Comparison of ENCODE assay signal across 8 mouse cellular contexts in the genomic region with DNA sequence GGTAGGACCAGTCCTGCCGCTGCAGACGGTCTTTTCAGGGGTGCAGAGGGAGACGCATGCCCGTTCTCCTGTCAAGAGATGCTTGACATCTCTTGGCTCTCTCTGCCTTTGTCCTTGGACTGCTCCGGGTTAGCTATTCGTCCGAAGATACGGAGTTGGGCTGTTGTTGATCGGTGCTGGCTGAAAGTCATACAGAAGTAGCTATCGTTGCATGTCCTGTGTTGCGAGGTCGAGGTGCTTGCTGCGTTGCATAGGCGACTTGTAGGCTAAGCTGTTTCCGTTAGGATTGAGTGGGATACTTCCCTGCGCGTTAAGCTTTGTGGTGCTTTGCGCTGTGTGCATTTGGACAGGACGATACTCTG. TPM values are rescaled to one million over a fixed set of nuclear protein-coding genes. Genes with fewer than 3 reads are reported as not detected.
DNase-seq lines count a peak whose midpoint lies in the region; ATAC-seq and TF ChIP-seq lines count a peak whose summit lies in the region.

No protein-coding gene starts in this region.

- no peaks in the 10 kb centered on the region for H3K9me3 ChIP-seq in ES-E14 (ENCODE audit: control insufficient read depth, insufficient read depth, low read depth, low read length)
- H3K9me3 ChIP-seq in forebrain, embryonic 14.5 days (replicated peaks; ENCODE audit: control insufficient read depth, low read length): no peaks in the 10 kb centered on the region
- no peaks in the 10 kb centered on the region for H3K9me3 ChIP-seq in kidney, embryonic 14.5 days (ENCODE audit: control insufficient read depth, low read length)
- no peaks in the 10 kb centered on the region for H3K9me3 ChIP-seq in midbrain, embryonic 12.5 days

- intact Hi-C loops in heart, adult 2 months (cut with DNase I): no loop called here
- intact Hi-C loops in heart, postnatal 25 days (cut with DNase I): no loop called here

- H3K4me3 ChIP-seq in heart, adult 2 months: peak overlapping the region; percentile 75
- H3K4me3 ChIP-seq in ES-E14 (ENCODE audit: insufficient read depth in 1 of 2, low read depth in 1 of 2, low read length in 2 of 2, poor library complexity in 1 of 2, severe bottlenecking in 1 of 2): peak overlapping the region; percentile 78 to 100
- peak overlapping the region; percentile 94 for H3K4me3 ChIP-seq in forebrain, embryonic 14.5 days (ENCODE audit: low read depth, low read length)
- peak overlapping the region; percentile 94 for H3K4me3 ChIP-seq in kidney, embryonic 14.5 days (ENCODE audit: low read length)
- peak overlapping the region; percentile 99 for H3K4me3 ChIP-seq in midbrain, embryonic 12.5 days

- TF ChIP-seq CTCF in heart, adult 2 months (IDR thresholded peaks at IDR 0.05): no peak

- H3K4me2 ChIP-seq in forebrain, embryonic 14.5 days (ENCODE audit: low read length): peak overlapping the region; percentile 77
- H3K4me2 ChIP-seq in kidney, embryonic 14.5 days (replicated peaks; ENCODE audit: low read depth, low read length): peak overlapping the region; percentile 91
- H3K4me2 ChIP-seq in midbrain, embryonic 12.5 days (replicated peaks): peak overlapping the region; percentile 85

- H3K36me3 ChIP-seq in heart, adult 2 months (ENCODE audit: control insufficient read depth, insufficient read depth, low read length): peaks cover 16% of the 10 kb centered on the region
- peaks cover 16% of the 10 kb centered on the region; the same call in 1 of the 2 replicates for H3K36me3 ChIP-seq in ES-E14 (ENCODE audit: control insufficient read depth, insufficient read depth, low read length, poor library complexity, severe bottlenecking)
- peaks cover 4% of the 10 kb centered on the region; the same call in 1 of the 2 replicates for H3K36me3 ChIP-seq in forebrain, embryonic 14.5 days (ENCODE audit: control insufficient read depth, insufficient read depth, low read length)
- peaks cover 6% of the 10 kb centered on the region; the same call in 1 of the 2 replicates for H3K36me3 ChIP-seq in kidney, embryonic 14.5 days (ENCODE audit: control insufficient read depth, insufficient read depth, low read length)
- no peaks in the 10 kb centered on the region for H3K36me3 ChIP-seq in midbrain, embryonic 12.5 days

- no peaks in the 10 kb centered on the region for H3K27me3 ChIP-seq in heart, adult 2 months (ENCODE audit: control insufficient read depth, insufficient read depth, low read length)
- no peaks in the 10 kb centered on the region for H3K27me3 ChIP-seq in forebrain, embryonic 14.5 days (replicated peaks; ENCODE audit: control insufficient read depth, insufficient read depth, low read length)
- no peaks in the 10 kb centered on the region for H3K27me3 ChIP-seq in kidney, embryonic 14.5 days (ENCODE audit: control insufficient read depth, insufficient read depth, low read length)
- no peaks in the 10 kb centered on the region for H3K27me3 ChIP-seq in midbrain, embryonic 12.5 days

- no peak for ATAC-seq in forebrain, embryonic 14.5 days
- ATAC-seq in kidney, embryonic 14.5 days (ENCODE audit: low FRiP score, low TSS enrichment): no peak
- no peak for ATAC-seq in midbrain, embryonic 12.5 days (ENCODE audit: low FRiP score, low read depth)

- peaks cover 26% of the 10 kb centered on the region for H3K4me1 ChIP-seq in heart, adult 2 months (ENCODE audit: control insufficient read depth, insufficient read depth, low read length)
- peaks cover 2 to 17% of the 10 kb centered on the region in 2 experiments for H3K4me1 ChIP-seq in ES-E14 (ENCODE audit: control insufficient read depth in 2 of 2, insufficient read depth in 2 of 2, low read length in 2 of 2, poor library complexity in 1 of 2)
- peaks cover 21% of the 10 kb centered on the region for H3K4me1 ChIP-seq in forebrain, embryonic 14.5 days (ENCODE audit: control insufficient read depth, insufficient read depth, low read length)
- H3K4me1 ChIP-seq in kidney, embryonic 14.5 days (ENCODE audit: control insufficient read depth, insufficient read depth, low read length): peaks cover 30% of the 10 kb centered on the region
- H3K4me1 ChIP-seq in midbrain, embryonic 12.5 days: peaks cover 32% of the 10 kb centered on the region

- in situ Hi-C loops in ES-E14 (cut with MboI; ENCODE audit: low sequenced_read_pairs in 2 of 2, unreplicated experiment in 2 of 2): no loop called here

- under 1% methylated on average over 19 of the region's 19 CpGs for WGBS in heart, adult 2 months
- WGBS in forebrain, embryonic 14.5 days: under 1% methylated on average over 19 of the region's 19 CpGs
- WGBS in kidney, embryonic 14.5 days: under 1% methylated on average over 19 of the region's 19 CpGs
- WGBS in midbrain, embryonic 12.5 days: under 1% methylated on average over 19 of the region's 19 CpGs

- H3K79me2 ChIP-seq in heart, adult 2 months (replicated peaks; ENCODE audit: control insufficient read depth, insufficient read depth, low read length): peaks cover 10% of the 10 kb centered on the region

- peak overlapping the region; percentile 100 for H3K27ac ChIP-seq in heart, adult 2 months
- peak overlapping the region; percentile 100; the same call in 1 of the 2 replicates for H3K27ac ChIP-seq in ES-E14 (ENCODE audit: insufficient read depth, low read depth, low read length, poor library complexity, severe bottlenecking)
- peak overlapping the region; percentile 99 for H3K27ac ChIP-seq in forebrain, embryonic 14.5 days (ENCODE audit: low read depth, low read length)
- peak overlapping the region; percentile 97 for H3K27ac ChIP-seq in kidney, embryonic 14.5 days (ENCODE audit: low read depth, low read length)
- H3K27ac ChIP-seq in midbrain, embryonic 12.5 days (replicated peaks): peak overlapping the region; percentile 100

- TF ChIP-seq EP300 in heart, adult 2 months (IDR thresholded peaks at IDR 0.05; ENCODE audit: insufficient read depth, low read depth, low read length): no peak

- peak; percentile 33; the same call in 1 of the 2 replicates for TF ChIP-seq POLR2A in heart, adult 2 months (IDR thresholded peaks at IDR 0.05; ENCODE audit: insufficient read depth, low read depth, low read length)

- DNase-seq in heart, adult 2 months: no peak
- no peak for DNase-seq in heart, postnatal 25 days (ENCODE audit: low spot score)
- DNase-seq in ES-E14 (ENCODE audit: low read depth, low spot score): no peak
- no peak for DNase-seq in forebrain, embryonic 14.5 days (ENCODE audit: low spot score)
- no peak for DNase-seq in layer of hippocampus, adult 11-12 months (ENCODE audit: low spot score)
- no peak for DNase-seq in thymus, postnatal 25 days

- H3K9ac ChIP-seq in heart, adult 2 months (ENCODE audit: low read depth, low read length): peak overlapping the region; percentile 91
- peak overlapping the region; percentile 100 for H3K9ac ChIP-seq in ES-E14 (ENCODE audit: insufficient read depth, low read depth, low read length, poor library complexity, severe bottlenecking)
- peak overlapping the region; percentile 98 for H3K9ac ChIP-seq in forebrain, embryonic 14.5 days (ENCODE audit: low read length)
- peak overlapping the region; percentile 99 for H3K9ac ChIP-seq in kidney, embryonic 14.5 days (ENCODE audit: low read depth, low read length)
- H3K9ac ChIP-seq in midbrain, embryonic 12.5 days (replicated peaks): peak overlapping the region; percentile 100

TF ChIP-seq in ES-E14, 5 proteins besides CTCF, POLR2A, EP300 and RAD21:
- TF ChIP-seq HCFC1 (IDR thresholded peaks at IDR 0.05; ENCODE audit: borderline replicate concordance, insufficient read depth, low read length) (no peak), MAFK (IDR thresholded peaks at IDR 0.05; ENCODE audit: insufficient read depth, low read depth, low read length) (no peak), ZNF384 (IDR thresholded peaks at IDR 0.05; ENCODE audit: low read depth, low read length) (no peak), ZC3H11A (IDR thresholded peaks at IDR 0.05; ENCODE audit: borderline replicate concordance, low read depth, low read length) (no peak), CHD2 (IDR thresholded peaks at IDR 0.05; ENCODE audit: low read depth, low read length) (no peak)

RNA-seq across cellular contexts. Expression of a gene that starts 0.5 kb away (rescaled TPM):
- total RNA-seq in heart, adult 2 months (2021): 1 to 10 TPM; 4.9 to 6.1 TPM
- 3.5 and 5.9 TPM in 2 replicates for polyA plus RNA-seq in heart, adult 2 months (2012; rRNA removed)
- 1 to 10 TPM; 6.0 to 6.3 TPM for total RNA-seq in heart, postnatal 25 days (2021)
- total RNA-seq in ES-E14 (2012; rRNA removed): 11.9 and 14.7 TPM in 2 replicates
- 16.5 and 20.3 TPM in 2 replicates for polyA plus RNA-seq in forebrain, embryonic 14.5 days (2014; fragmentation: Nextera tagmentation; extraction: Ambion mirVana)
- 11.5 and 18.4 TPM in 2 replicates for polyA plus RNA-seq in kidney, embryonic 14.5 days (2014; fragmentation: Nextera tagmentation; extraction: Ambion mirVana)
- polyA plus RNA-seq in midbrain, embryonic 12.5 days (2016; fragmentation: Nextera tagmentation; extraction: Ambion mirVana): 23.3 and 23.4 TPM in 2 replicates

RNA-seq across cellular contexts. Expression of a gene that starts 43.8 kb away (rescaled TPM):
- 10 to 100 TPM; 62.0 to 67.4 TPM for total RNA-seq in heart, adult 2 months (2021)
- polyA plus RNA-seq in heart, adult 2 months (2012; rRNA removed): 51.1 and 161 TPM in 2 replicates
- total RNA-seq in heart, postnatal 25 days (2021): 10 to 100 TPM; 52.3 to 58.5 TPM
- total RNA-seq in ES-E14 (2012; rRNA removed): 31.8 and 35.1 TPM in 2 replicates
- 47.0 and 55.8 TPM in 2 replicates for polyA plus RNA-seq in forebrain, embryonic 14.5 days (2014; fragmentation: Nextera tagmentation; extraction: Ambion mirVana)
- polyA plus RNA-seq in kidney, embryonic 14.5 days (2014; fragmentation: Nextera tagmentation; extraction: Ambion mirVana): 56.4 and 61.3 TPM in 2 replicates
- polyA plus RNA-seq in midbrain, embryonic 12.5 days (2016; fragmentation: Nextera tagmentation; extraction: Ambion mirVana): 49.0 and 53.7 TPM in 2 replicates

RNA-seq across cellular contexts. Expression of a gene that starts 43.9 kb away (rescaled TPM):
- total RNA-seq in heart, adult 2 months (2021): 1 to 10 TPM; 9.3 to 9.4 TPM
- polyA plus RNA-seq in heart, adult 2 months (2012; rRNA removed): 6.2 and 7.7 TPM in 2 replicates
- 1 to 10 TPM; 7.1 to 8.5 TPM for total RNA-seq in heart, postnatal 25 days (2021)
- total RNA-seq in ES-E14 (2012; rRNA removed): 17.6 and 19.0 TPM in 2 replicates
- polyA plus RNA-seq in forebrain, embryonic 14.5 days (2014; fragmentation: Nextera tagmentation; extraction: Ambion mirVana): 13.9 and 14.7 TPM in 2 replicates
- 21.4 and 26.3 TPM in 2 replicates for polyA plus RNA-seq in kidney, embryonic 14.5 days (2014; fragmentation: Nextera tagmentation; extraction: Ambion mirVana)
- polyA plus RNA-seq in midbrain, embryonic 12.5 days (2016; fragmentation: Nextera tagmentation; extraction: Ambion mirVana): 23.1 TPM in 2 replicates
